ENCODE assay signal across 8 mouse cellular contexts in the genomic region with DNA sequence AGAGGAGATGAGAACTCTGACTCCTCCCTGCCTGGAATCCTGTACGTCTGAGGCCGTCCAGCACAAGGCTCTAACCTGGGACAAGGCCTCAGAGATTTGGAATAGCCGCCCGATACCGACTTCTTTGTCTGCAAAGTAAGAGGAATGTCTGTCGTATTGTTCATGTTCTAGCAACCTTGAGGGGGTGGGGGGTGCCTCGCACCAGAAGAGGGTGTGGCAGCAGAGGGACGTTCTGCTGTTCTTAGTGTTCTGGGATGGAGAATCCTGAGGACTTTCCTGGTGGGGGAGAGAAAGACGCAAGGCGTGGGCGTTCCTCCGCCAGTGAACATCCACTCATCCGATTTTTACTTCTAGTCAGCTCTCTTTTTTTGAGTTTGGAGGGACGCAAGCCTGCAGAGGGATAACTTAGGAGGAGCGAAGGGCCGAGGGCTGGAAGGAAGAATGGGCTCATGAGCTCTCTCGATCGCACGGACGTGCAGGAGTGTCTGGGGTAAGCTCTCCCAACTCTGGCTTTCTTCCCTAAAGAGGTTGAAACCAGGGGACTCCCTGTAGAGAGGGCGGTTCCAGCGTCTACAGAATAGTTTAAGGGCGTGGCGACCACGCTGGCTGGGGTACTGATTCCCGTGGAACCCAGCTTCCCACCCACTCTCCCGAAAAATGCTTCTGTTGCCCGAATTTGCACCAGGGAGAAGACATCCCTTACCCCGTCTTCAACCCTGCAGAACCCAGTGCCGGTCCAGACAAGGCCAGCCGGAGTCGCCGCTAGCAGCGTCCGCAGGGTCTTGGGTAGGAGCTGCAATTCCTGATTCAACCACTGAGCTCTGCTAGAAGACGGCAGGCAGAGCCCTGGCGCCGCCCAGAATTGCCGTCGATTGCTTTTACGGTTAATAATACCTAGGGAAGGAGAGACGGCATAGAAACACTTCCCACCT. TPM values are rescaled to one million over a fixed set of nuclear protein-coding genes. Genes with fewer than 3 reads are reported as not detected.
DNase-seq lines count a peak whose midpoint lies in the region; ATAC-seq lines count a peak whose summit lies in the region.

TSS of gene Islr (minus strand) at position 791 of the 932 bp plus-strand sequence.
TSS of gene Islr2 (minus strand) at position 804 of the 932 bp plus-strand sequence.

- H3K36me3 ChIP-seq in hindbrain, embryonic 12.5 days, result no peaks in the 10 kb centered on the region

- peak within 1 kb of the TSS; percentile 52 for H3K4me2 ChIP-seq in hindbrain, embryonic 12.5 days (replicated peaks)

- ATAC-seq in hindbrain, embryonic 12.5 days (ENCODE audit: low FRiP score), result peak; percentile 69

- H3K4me1 ChIP-seq in hindbrain, embryonic 12.5 days, result peaks cover 43% of the 10 kb centered on the region

- H3K27ac ChIP-seq in hindbrain, embryonic 12.5 days, result peak within 1 kb of the TSS; percentile 57

- H3K4me3 ChIP-seq in hindbrain, embryonic 12.5 days, result peak within 1 kb of the TSS; percentile 27

- H3K9me3 ChIP-seq in hindbrain, embryonic 12.5 days (replicated peaks), result no peaks in the 10 kb centered on the region

- DNase-seq in MN1 (ENCODE audit: low spot score), result peak; percentile 87
- DNase-seq in c-Kit-positive CD71-negative TER-119-negative erythroid progenitor cells, embryonic 14.5 days (ENCODE audit: low read depth), result peak; percentile 56
- peak; percentile 82 for DNase-seq in forelimb bud, embryonic 11.5 days (ENCODE audit: low read depth, low spot score)
- peak in 1 of 2 experiments; percentile 44 for DNase-seq in layer of hippocampus, postnatal 25 days (ENCODE audit: extremely low spot score in 1 of 2, low spot score in 1 of 2)
- peak; percentile 73 for DNase-seq in lung, postnatal 25 days (ENCODE audit: low spot score)
- DNase-seq in retina, postnatal 1 day, result peak; percentile 86
- no peak for DNase-seq in Muller cell, postnatal 12 days (ENCODE audit: inconsistent ontology term)

- peaks cover 72% of the 10 kb centered on the region for H3K27me3 ChIP-seq in hindbrain, embryonic 12.5 days

- H3K9ac ChIP-seq in hindbrain, embryonic 12.5 days, result peak within 1 kb of the TSS; percentile 39

- WGBS in hindbrain, embryonic 12.5 days, result 2% methylated on average over 42 of the region's 42 CpGs

RNA-seq across cellular contexts. Expression of gene Islr, which starts in this region (rescaled TPM):
- polyA plus RNA-seq in hindbrain, embryonic 12.5 days (2016; fragmentation: Nextera tagmentation; extraction: Ambion mirVana), result 47.8 and 59.3 TPM in 2 replicates
- 10 to 100 TPM; 11.3 to 15.0 TPM for total RNA-seq in layer of hippocampus, postnatal 25 days (2021)

RNA-seq across cellular contexts. Expression of gene Islr2, which starts in this region (rescaled TPM):
- 9.2 and 10.4 TPM in 2 replicates for polyA plus RNA-seq in hindbrain, embryonic 12.5 days (2016; fragmentation: Nextera tagmentation; extraction: Ambion mirVana)
- 100 to 1,000 TPM; 152 TPM for total RNA-seq in layer of hippocampus, postnatal 25 days (2021)
